Mouse (Mus musculus) hindbrain, postnatal 0 days (tissue): ENCODE data around the gene Ankrd44. TPM values are rescaled to one million over a fixed set of nuclear protein-coding genes. Genes with fewer than 3 reads are reported as not detected.

Experiments used
- ATAC-seq: fragments of 200-750 bp; cut with Nextera tagmentation; 2 replicates; pipeline ENCODE4 v1.8.0; 2017; ENCODE audit warnings: mild to moderate bottlenecking, moderate TSS enrichment, moderate library complexity
- DNase-seq: peaks from one replicate; pipeline ENCODE4 v3.0.0-alpha.2; 2015; ENCODE audit warnings: low spot score
- H3K27ac ChIP-seq: fragments of 300-500 bp; sonication (generic); 2 replicates; pipeline ENCODE4 v1.5.1; 2014; ENCODE audit warnings: mild to moderate bottlenecking
- H3K27me3 ChIP-seq: fragments of 300-500 bp; sonication (generic); 2 replicates; pipeline ENCODE4 v1.6.1; 2014; ENCODE audit warnings: low read length, mixed read lengths; ENCODE audit not compliant: insufficient read depth
- H3K36me3 ChIP-seq: fragments of 300-500 bp; sonication (generic); 2 replicates; pipeline ENCODE4 v1.6.1; 2014; ENCODE audit warnings: low read length, mixed read lengths; ENCODE audit not compliant: insufficient read depth
- H3K4me1 ChIP-seq: fragments of 300-500 bp; sonication (generic); 2 replicates; pipeline ENCODE4 v1.6.1; 2014; ENCODE audit warnings: antibody characterized with exemption, low read length, mixed read lengths; ENCODE audit not compliant: insufficient read depth
- H3K4me2 ChIP-seq: fragments of 300-500 bp; sonication (generic); 2 replicates; pipeline ENCODE4 v1.6.1; 2014; ENCODE audit warnings: low read depth, mild to moderate bottlenecking, low read length, moderate library complexity, mixed read lengths
- H3K4me3 ChIP-seq: fragments of 300-500 bp; sonication (generic); 2 replicates; pipeline ENCODE4 v1.5.1; 2014; ENCODE audit warnings: low read length
- H3K9ac ChIP-seq: fragments of 300-500 bp; sonication (generic); replicated peaks from 2 replicates; pipeline ENCODE4 v1.6.1; 2014; ENCODE audit warnings: mild to moderate bottlenecking, low read length, moderate library complexity, mixed read lengths
- H3K9me3 ChIP-seq: fragments of 300-500 bp; sonication (generic); 2 replicates; pipeline ENCODE4 v1.6.1; 2016; ENCODE audit warnings: low read length, mixed read lengths
- CTCF ChIP-seq: IDR thresholded peaks from 2 replicates; pipeline ENCODE4 v1.5.1; 2016; ENCODE audit warnings: antibody characterized with exemption, control low read depth, low read depth
- WGBS: fragments of 180-500 bp; shearing (Covaris S2); extraction: QIAGEN DNeasy Blood & Tissue Kit; methylation state at CpG from one replicate; pipeline ENCODE4 v1.1.7; 2014; 5-methylcytosine and 5-hydroxymethylcytosine counted together
- microRNA-seq, 2 experiments: library from miRNA; unstranded; fragments of <30 nt; microRNA quantifications; one replicate each; pipeline ENCODE4; 2016
- polyA plus RNA-seq: library from polyadenylated mRNA; unstranded; fragments of >200 nt; fragmentation: Nextera tagmentation; extraction: Ambion mirVana; gene quantifications from 2 replicates; pipeline ENCODE4 v1.2.1, GENCODE M21; 2015
- total RNA-seq: library from RNA; depleted of rRNA; stranded (reverse); fragments of >200 nt; gene quantifications from 2 replicates; pipeline ENCODE4 v1.2.3, GENCODE M21; 2014; rRNA removed

The Ankrd44 gene
- total and polyA plus RNA-seq, 2 experiments from 2014 or later: 13.7 to 82.9 TPM

DNA sequence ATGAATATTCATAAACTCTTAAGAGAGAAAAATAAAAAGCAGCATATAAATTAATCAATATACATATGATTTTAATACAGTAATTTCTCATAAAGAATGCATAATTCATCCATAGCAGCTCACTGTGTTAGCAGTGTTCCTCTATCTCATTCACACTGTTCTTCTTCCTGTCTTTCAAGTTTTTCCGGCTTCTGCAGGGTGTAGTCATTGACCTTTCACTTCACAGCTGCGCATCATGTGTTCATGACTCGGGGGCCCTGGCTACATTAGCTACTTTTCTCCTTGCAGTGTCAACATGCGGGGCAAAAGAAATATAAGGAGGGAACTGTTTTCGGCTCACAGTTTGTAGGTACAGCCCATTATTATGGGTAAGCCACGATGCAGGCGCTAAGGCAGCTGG lies 314.3 kb downstream of the Ankrd44 start:
- no peak overlapping the region for H3K4me2 ChIP-seq
- H3K4me1 ChIP-seq: no peaks in the 10 kb centered on the region
- 59% methylated on average over 7 of the region's 7 CpGs for WGBS
- H3K27ac ChIP-seq: no peak overlapping the region
- H3K27me3 ChIP-seq: no peaks in the 10 kb centered on the region
- no peaks in the 10 kb centered on the region for H3K36me3 ChIP-seq
- DNase-seq: no peak
- ATAC-seq: no peak
- H3K9ac ChIP-seq: no peak overlapping the region
- TF ChIP-seq CTCF: no peak
- no peaks in the 10 kb centered on the region for H3K9me3 ChIP-seq
- H3K4me3 ChIP-seq: no peak overlapping the region

- no peak overlapping the region for H3K27ac ChIP-seq
- H3K4me3 ChIP-seq: no peak overlapping the region
- no peaks in the 10 kb centered on the region for H3K4me1 ChIP-seq
- WGBS: 82% methylated on average over 1 of the region's 1 CpGs
- no peaks in the 10 kb centered on the region for H3K9me3 ChIP-seq
- H3K36me3 ChIP-seq: no peaks in the 10 kb centered on the region
- TF ChIP-seq CTCF: no peak
- DNase-seq (no peak), ATAC-seq (no peak)
- H3K27me3 ChIP-seq: no peaks in the 10 kb centered on the region
- no peak overlapping the region for H3K4me2 ChIP-seq
- H3K9ac ChIP-seq: no peak overlapping the region
Measured at GRCm38 (mm10) chr1:54606936-54607335, 319.3 kb downstream of the Ankrd44 start.

GRCm38 (mm10) chr1:54601692-54602091 lies 324.5 kb downstream of the Ankrd44 start:
- Histone ChIP-seq H3K27ac (no peak overlapping the region), H3K36me3 (no peaks in the 10 kb centered on the region), H3K4me3 (no peak overlapping the region), H3K27me3 (no peaks in the 10 kb centered on the region), H3K9me3 (no peaks in the 10 kb centered on the region), H3K9ac (no peak overlapping the region), H3K4me1 (no peaks in the 10 kb centered on the region), H3K4me2 (no peak overlapping the region)
- DNase-seq (no peak), ATAC-seq (no peak)
- 95% methylated on average over 9 of the region's 9 CpGs for WGBS
- no peak for TF ChIP-seq CTCF

GRCm38 (mm10) chr1:54600275-54600674 lies 325.9 kb downstream of the Ankrd44 start:
- Histone ChIP-seq H3K36me3 (no peaks in the 10 kb centered on the region), H3K4me2 (no peak overlapping the region), H3K4me1 (no peaks in the 10 kb centered on the region), H3K9ac (no peak overlapping the region), H3K4me3 (no peak overlapping the region), H3K27me3 (no peaks in the 10 kb centered on the region), H3K9me3 (no peaks in the 10 kb centered on the region), H3K27ac (no peak overlapping the region)
- DNase-seq: no peak
- no peak for TF ChIP-seq CTCF
- ATAC-seq: no peak
- WGBS: 89% methylated on average over 1 of the region's 1 CpGs

GRCm38 (mm10) chr1:54597594-54598217 lies 328.5 kb downstream of the Ankrd44 start:
- Histone ChIP-seq H3K9me3 (no peaks in the 10 kb centered on the region), H3K9ac (no peak overlapping the region), H3K4me1 (no peaks in the 10 kb centered on the region), H3K36me3 (no peaks in the 10 kb centered on the region), H3K27ac (no peak overlapping the region), H3K4me3 (no peak overlapping the region), H3K27me3 (no peaks in the 10 kb centered on the region), H3K4me2 (no peak overlapping the region)
- WGBS: 82% methylated on average over 4 of the region's 4 CpGs
- TF ChIP-seq CTCF: no peak
- DNase-seq (no peak), ATAC-seq (no peak)

GRCm38 (mm10) chr1:54596151-54596550 lies 330.0 kb downstream of the Ankrd44 start:
- Histone ChIP-seq H3K4me3 (no peak overlapping the region), H3K36me3 (no peaks in the 10 kb centered on the region), H3K27ac (no peak overlapping the region), H3K9ac (no peak overlapping the region), H3K4me1 (no peaks in the 10 kb centered on the region), H3K4me2 (no peak overlapping the region), H3K9me3 (no peaks in the 10 kb centered on the region), H3K27me3 (no peaks in the 10 kb centered on the region)
- no peak for TF ChIP-seq CTCF
- no peak for DNase-seq
- 88% methylated on average over 2 of the region's 2 CpGs for WGBS
- no peak for ATAC-seq

Small RNA genes within 50 kb of the gene (microRNA-seq; reads per million reads assigned to microRNA genes)
- gene Gm24053: 0 reads per million in 2 experiments

Other genes with a start within 250 kb of the Ankrd44 start
- gene Sf3b1, start 101.1 kb upstream of the Ankrd44 start, total RNA-seq: 141 and 306 TPM in 2 replicates
- 261 and 279 TPM in 2 replicates for gene Sf3b1, start 101.1 kb upstream of the Ankrd44 start, polyA plus RNA-seq
- 12.3 and 15.1 TPM in 2 replicates for gene Coq10b, start 126.4 kb upstream of the Ankrd44 start, total RNA-seq
- gene Coq10b, start 126.4 kb upstream of the Ankrd44 start, polyA plus RNA-seq: 23.3 and 23.7 TPM in 2 replicates
- gene Hspe1, start 161.7 kb upstream of the Ankrd44 start, total RNA-seq: 64.3 and 65.2 TPM in 2 replicates
- 284 and 309 TPM in 2 replicates for gene Hspe1, start 161.7 kb upstream of the Ankrd44 start, polyA plus RNA-seq
- 61.6 and 71.8 TPM in 2 replicates for gene Hspd1, start 161.9 kb upstream of the Ankrd44 start, total RNA-seq
- 248 and 253 TPM in 2 replicates for gene Hspd1, start 161.9 kb upstream of the Ankrd44 start, polyA plus RNA-seq
- gene Mob4, start 204.8 kb upstream of the Ankrd44 start, total RNA-seq: 53.6 and 62.9 TPM in 2 replicates
- gene Mob4, start 204.8 kb upstream of the Ankrd44 start, polyA plus RNA-seq: 141 and 146 TPM in 2 replicates